Mouse (Mus musculus): ENCODE measurements around the gene Alox5ap.
A peak's percentile ranks its signal among the peaks of the same experiment; 100 is the strongest.

The Alox5ap gene

DNA sequence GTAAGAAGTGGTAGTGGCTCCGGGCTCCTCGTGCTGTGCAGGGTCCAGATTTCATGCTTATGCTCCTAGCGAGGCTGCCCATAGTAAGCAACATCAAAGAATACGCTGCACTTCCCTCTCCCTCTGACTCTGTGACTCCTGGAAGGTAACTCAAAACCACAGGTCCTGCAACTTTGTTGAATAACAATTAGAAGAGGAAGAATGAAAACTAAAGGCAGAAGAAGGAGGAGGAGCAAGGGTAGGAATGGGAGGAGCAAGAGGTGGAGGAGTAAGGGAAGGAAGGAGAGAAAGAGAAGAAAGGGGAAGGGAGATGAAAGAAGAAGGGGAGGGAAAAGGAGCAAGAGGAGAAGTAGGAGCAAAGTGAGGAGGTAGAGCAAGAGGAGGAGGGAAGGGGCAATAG is at the start of gene Alox5ap:
Gene Alox5ap, plus strand, starts transcription at position 363 of the 400 bp plus-strand sequence.
- no peak for DNase-seq (ENCODE audit: low read depth, low spot score)

DNA sequence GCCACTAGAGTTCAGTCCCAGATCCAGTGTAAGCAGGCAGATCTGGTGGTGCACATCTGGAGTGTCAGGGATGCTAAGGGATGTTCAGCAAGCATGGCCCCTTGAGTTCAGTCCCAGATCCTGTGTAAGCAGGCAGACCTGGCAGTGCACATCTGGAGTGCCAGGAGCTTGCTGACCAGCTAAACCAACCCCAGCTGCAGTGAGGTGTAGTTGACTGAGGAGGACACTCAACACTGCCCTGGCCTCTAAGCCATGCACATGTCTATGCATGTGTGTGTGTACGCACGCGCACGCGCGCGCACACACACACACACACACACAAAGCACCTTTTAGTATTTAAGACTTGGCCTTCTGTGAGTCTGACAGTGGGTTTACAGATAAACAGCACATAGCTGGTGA is 49.0 kb upstream of the Alox5ap start:
- no peak for DNase-seq (ENCODE audit: low read depth, low spot score)

DNA sequence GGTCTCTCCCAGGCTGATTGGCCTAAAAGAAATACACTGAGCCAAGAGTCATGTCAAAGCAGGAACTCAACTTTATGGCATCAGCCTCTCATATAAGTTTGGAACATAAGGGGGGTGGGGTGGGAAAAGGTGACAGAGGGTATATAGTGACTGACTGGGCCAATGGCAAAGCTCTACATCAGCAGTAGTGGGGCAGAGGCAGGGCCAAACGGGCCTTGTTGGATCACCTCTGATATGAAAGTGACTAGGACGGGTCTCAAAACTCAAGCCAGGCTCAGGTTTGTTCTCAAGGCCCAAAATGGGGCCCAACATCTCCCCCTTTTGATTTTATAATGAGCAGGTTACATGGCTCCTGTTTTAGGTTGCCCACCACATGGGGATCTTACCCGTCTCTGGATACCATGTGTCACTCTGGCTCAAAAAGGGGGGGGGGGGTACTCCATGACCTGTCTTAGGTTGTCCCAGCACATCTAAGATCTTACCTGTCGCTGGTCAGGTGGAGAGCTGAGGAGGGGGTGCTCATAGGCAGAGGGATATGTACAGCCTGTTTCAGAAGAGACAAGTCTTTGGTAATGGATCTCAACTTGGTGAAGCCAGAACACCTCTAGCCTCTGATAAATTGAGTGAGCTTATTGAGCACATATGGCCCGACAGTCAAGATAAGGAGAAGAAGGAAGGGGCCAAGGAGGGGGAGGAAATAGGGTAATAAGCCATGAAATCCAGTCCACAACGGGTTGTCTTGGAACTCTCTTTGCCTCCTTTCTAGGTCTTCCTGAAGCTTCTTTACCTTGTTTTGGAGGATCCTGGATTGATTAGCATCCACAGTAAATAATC is 46.8 kb upstream of the Alox5ap start:
- DNase-seq (ENCODE audit: low read depth, low spot score): no peak

DNA sequence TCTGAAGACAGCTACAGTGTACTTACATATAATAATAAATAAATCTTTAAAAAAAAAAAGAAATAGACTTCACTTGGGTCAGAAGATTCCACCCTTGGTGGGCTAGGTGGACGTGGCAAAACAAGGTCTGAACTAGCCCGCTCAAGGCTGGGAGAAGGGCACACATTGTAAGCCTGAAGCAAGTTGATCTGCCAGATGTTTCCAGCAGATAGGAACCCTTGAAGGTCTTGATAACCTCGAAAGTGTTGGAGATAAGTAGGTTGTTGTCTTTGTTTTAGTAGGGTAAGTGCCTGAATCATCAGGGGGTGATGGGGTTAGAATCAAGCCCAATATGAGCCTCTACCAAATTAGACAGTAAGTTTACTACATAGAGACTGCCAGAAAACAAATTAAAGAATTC is 45.1 kb upstream of the Alox5ap start:
- DNase-seq (ENCODE audit: low read depth, low spot score): no peak

DNA sequence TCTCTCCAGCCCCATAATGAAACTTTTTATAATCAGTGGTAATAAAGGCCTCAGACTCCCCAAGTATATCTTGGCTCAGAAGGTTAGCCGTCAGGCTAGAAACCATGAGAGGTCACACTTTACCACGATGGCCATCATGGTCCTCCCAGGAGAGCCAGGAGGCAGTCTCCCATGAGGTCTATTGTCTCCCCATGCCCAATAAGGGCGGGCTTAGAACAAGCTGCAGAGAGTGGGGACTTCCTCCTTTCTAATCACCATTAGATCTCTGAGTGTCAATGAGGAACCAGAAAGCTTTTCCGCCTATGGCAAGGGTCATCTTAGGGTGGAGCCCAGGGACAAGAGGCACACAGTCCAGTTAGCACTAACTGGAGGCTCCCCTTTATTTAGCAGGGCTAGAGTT is 43.2 kb upstream of the Alox5ap start:
- DNase-seq (ENCODE audit: low read depth, low spot score): no peak

DNA sequence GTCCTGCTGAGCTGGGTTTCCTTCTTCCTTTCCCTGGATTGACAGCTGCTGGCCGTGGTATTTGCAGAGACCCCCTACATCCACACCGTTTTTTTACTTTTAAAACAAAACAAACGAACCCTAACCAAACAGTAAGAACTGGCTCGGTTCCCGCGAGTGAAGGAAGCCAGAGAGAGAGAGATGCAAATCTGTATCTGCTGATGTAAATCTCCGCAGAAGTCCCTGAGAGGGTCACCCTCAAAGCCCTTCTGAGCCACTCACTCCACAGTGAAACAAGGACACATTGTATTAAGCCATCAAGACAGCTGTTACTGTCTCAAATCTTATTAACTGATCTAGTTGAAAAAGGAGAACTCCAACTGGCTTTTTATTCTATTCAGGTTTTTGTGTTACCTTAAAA is 39.9 kb upstream of the Alox5ap start:
- DNase-seq (ENCODE audit: low read depth, low spot score): no peak

DNA sequence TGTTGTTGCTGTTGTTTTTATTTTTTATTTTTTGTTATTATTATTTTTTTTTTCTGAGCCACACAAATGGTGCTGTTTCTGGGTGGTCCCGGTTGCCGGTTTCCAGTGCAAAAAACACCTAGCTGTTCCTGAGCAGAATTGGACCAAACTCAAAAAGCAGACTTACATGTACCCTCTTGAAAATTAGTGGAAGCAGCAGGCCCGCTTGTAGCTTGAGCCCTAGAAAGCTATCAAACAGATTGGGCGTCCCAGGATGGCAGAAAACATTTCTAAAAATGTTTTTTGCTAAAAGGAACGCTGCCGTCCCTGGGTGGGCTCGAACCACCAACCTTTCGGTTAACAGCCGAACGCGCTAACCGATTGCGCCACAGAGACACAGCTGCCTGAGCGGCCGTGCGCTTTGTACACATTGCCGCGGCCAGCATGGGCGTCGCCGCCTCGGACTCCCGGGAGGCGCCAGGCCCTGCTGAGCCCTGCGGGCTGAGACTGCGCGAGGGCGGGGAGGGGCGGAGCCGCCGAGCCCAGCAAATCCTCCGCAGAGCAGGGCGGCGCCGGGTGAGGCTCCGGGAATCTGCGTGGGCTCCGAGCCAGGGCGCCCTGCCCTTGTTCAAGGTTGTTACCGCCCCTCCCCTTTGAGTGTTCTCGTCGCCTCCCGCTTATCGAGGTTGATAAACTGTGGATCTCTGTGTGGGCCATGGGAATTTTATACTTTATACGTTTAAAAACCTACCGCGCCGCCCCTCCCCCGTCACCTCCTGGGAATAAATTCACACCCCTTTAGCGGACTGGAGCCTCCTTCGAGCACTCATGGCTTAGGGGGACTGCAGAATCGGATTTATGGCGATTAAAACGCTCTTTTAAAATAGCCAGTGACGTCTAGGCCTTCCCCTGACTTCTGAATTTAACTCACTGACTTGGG is 35.6 kb upstream of the Alox5ap start:
- peak; percentile 98 for DNase-seq (ENCODE audit: low read depth, low spot score)

DNA sequence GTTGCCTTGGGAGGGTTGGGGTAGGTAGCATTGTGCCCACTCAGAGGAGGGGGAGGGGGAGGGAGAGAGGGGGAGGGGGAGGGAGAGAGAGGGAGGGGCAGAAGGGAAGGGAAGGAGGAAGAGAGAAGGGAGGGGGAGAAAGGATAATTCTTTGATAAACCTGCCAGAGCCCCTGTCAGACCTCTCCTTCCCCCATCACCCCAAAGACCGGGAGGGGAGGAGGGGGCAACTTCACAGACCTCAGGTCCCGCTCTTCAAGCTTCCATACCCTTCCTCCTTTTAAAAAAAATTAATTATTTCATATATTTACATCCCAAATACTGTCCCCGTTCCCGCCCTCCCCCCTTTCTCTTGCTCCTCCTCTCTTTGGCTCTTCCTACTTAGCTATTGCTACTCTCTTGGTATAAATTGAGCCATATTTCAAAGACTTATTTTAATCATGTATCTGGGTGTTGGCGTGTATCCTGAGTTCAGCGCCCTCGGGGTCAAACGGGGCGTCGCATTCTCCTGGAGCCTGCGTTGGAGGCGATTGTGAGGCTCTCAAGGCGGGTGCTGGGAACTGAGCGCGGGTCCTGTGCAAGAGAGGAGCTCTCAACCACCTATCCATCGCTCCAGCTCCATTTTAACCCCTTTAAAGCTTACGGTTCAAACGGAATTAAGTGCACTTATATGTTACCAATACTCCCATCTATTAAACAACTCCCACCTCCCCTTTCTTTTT is 34.8 kb upstream of the Alox5ap start:
- DNase-seq (ENCODE audit: low read depth, low spot score): peak; percentile 36

DNA sequence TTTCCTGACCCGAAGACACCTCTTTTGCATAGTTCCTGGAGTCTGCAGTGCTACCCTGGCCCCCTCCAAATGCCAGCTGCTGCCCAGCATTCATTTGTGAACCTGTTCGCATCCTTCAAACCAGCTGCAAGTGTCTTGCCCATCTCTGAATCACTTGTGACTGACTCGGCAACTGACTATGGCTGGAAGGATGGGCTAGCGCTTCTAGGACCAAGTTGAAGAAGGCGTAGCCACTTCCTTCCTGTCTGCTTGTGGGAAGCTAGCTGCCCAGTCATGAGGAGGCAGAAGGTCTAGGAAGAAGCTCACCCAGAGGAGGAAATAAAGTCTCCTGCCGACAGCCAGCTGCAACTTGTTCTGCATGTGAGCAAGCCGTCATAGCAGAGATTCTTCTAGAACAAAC is 29.6 kb upstream of the Alox5ap start:
- DNase-seq (ENCODE audit: low read depth, low spot score): no peak

DNA sequence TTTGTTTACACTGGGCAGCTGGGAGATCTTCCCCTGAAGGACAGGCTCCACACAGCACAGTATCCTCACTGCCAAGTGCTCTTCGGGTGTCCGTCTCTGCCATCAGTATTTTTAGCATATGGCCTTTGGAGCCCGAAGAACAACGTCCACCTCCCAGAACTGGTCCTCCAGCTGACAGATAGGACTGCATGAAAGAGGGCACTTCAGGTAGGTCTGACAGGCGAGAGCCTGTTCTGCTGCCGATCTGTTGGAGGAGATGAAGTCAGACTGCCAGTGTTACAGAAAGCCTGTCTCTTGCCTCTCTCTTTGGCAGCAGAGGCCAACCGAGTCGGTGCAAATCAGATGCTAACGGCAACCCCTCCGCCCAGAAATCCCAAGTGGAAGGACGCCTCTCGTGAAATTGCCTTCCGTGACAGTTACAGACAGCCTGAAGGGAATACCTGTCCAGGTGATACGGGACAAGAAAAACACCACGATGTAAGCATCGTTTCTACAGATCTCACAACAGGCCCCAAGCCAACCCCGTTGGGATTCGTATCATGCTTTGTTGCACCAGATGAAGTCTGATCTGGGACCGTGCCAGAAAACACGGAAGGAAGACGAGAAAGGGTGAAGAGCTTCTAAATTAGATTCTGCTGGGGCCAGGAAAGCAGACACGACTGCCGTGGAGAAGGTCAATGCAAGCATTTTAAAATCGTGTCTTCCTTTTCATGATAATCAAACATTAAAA is 27.2 kb upstream of the Alox5ap start:
- DNase-seq (ENCODE audit: low read depth, low spot score): no peak

DNA sequence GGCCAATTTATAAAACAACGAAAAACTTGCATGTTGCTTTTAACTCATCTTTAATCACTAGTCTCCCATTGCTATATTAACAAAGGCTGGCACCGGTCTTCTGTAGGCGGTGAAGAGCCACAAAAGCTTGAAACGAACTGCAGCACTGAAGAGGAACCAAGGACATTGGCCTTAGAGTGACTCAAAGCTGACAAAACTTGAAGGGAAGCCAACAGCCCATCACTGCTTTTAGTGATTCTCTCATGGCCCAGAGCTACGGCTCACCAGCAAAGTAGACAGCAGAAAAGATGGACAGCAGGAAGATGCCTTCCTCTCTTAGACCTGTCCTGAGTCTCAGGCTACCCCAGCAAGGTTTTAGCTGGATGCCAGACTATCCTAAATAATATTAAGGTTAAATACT is 22.1 kb upstream of the Alox5ap start:
- DNase-seq (ENCODE audit: low read depth, low spot score): peak; percentile 55

DNA sequence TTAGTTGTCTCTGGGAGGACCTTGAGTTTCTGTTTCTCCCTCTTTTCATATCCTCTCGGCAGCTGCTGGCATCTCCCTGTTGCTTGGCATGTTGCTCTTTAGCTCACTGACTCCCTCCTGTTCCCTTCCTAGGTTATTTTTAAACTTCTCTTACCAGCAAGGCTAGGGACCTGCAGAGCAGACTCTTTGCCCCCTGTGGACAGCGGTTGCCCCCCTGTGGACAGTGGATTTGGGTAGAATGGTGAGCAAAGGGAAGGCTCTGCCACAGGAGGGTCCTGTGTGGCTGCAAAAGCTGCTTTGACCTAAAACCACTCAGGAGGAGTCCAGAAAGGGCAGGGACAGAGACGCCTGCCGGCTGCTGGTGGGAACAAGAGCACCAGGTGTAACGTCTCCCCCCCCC is 21.5 kb upstream of the Alox5ap start:
- no peak for DNase-seq (ENCODE audit: low read depth, low spot score)

DNA sequence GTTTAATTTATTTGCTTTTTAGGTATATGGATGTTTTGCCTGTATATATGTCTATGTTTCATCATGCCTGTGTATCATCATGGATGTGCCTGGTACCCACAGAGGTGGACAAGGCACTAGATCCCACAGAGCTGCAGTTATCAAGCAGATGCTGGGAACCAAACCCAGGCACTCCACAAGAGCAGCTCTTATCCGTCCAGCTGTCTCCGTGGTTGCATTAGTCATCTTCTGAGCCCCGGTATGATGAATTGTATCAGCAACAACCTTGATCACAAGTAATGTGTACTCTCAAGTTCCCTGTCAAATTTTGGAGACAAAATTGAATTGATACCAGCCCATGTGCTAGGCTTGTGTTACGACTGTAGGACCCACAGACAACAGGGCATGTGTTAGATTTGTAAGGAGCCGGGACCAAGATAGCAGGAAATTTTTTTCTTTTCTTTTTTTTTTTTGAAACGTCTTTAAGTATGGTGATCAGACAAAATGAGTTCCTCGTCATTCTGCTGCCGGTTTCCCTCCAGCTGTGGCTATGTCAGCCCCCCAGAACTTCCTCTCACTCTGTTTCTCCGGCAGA is 19.1 kb upstream of the Alox5ap start:
- peak; percentile 85 for DNase-seq (ENCODE audit: low read depth, low spot score)

DNA sequence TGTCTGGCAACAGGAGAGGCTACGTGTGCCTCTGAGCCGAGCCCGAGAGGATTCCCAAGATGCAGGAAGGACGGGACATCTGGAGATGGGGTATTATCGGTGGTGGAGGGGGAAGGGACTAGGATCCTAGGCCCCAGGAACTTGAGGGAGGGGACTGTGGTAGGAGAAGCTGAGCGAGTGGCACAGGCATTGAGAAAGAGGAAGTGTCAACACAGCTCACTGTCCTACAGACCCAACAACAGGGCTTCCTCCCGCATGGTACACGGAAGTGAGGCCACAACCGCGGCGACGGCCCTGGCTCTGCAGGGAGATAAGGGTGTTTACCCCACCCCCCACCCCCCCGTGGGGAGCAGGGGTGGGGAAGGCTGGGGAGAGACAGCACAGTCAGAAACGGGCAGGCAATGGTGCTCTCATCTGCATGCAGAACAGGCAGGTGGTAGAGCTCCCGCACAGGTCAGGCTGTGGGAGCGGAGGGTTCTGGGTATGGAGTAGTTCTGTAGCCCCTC is 18.5 kb upstream of the Alox5ap start:
- no peak for DNase-seq (ENCODE audit: low read depth, low spot score)

DNA sequence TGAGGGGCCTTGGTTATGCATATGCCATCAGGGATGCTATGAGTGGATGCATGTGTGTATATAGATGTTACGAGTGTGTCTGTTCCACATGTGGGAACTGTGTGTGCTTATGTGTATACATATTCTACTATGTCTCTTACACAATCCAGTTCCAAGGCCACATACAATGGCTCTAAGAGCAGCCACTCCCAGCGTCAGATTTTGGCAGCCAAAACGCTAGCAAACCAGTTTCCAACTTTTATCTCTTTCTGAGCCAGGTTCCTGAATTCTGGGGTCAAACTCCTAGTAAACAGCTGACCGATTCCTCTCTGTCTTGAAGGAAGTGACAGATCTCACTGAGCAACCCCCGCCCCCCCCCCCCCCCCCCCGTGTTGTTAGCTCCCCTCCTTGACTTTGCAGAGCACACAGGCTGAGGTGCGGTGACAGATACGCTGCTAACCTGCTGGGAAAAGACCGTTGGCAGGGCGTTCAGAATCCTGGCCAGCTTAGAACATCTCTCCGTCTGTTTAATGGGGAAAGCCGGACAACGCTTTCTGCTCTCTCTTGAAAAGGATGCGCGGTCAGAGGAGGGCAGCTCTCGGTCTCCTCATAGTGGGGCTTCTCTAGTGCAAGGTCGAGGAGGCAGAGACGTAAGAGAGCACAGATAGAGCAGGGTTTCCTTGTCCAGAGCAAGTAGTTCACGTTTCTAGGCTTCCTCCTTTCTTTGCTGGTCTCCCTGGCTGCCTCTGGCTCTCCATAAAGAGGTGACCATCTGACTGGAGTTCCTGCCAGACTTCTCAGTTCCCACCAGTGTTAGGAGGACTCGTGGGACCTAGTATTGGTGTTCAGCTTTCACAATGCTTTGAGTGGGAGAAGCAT is 17.3 kb upstream of the Alox5ap start:
- DNase-seq (ENCODE audit: low read depth, low spot score): no peak

DNA sequence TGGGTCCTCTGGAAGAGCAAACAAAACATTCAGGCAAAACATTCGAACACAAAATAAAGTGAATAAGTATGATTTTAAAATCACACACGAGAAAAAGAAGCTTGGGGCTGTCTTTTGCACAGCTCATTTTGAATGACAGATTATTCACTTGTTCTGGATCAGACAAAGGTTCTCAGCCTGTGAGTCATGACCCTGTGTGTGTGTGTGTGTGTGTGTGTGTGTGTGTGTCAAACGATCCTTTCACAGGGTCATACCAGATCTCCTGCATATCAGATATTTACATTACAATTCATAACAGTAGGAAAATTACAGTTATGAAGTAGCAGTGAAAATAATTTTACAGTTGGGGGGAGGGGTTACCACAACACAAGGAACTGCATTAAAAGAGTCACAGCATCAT is 12.3 kb upstream of the Alox5ap start:
- DNase-seq (ENCODE audit: low read depth, low spot score): peak; percentile 58

DNA sequence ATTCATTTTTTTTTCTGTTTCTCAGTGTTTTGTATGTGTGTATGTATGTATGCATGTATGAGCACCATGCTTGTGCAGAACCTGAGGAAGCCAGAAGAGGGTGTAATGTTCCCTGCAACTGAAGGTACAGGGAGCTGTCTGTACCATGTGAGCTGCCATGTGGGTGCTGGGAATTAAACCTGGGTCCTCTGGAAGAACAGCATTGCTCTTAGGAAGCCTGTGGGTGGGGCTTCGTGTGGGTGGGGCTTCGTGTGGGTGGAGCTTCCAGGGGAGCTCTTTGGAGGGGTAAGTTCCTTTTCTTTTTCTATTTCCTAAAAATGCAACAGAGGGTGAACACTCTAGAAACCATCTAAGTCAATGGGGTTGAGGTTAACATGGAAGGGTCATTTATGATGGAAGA is 11.1 kb upstream of the Alox5ap start:
- no peak for DNase-seq (ENCODE audit: low read depth, low spot score)

DNA sequence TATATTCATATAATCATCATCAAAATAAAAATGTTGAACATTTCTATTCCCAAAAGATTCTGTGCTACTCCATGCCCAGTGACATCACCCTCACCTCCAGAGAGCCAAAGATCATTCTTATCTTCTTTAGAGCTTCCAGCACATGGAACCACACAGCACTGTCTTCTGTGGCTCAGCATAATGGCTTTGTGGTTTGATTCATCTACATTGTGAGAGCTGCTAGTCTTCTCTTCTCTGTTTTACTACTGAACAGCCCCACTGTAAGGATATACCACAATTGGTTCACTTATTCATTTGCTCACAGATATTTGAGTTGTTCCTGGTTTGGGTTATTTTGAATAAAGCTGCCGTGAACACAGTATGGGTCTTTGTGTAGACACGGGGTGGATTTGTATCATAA is 9.0 kb upstream of the Alox5ap start:
- DNase-seq (ENCODE audit: low read depth, low spot score): no peak

DNA sequence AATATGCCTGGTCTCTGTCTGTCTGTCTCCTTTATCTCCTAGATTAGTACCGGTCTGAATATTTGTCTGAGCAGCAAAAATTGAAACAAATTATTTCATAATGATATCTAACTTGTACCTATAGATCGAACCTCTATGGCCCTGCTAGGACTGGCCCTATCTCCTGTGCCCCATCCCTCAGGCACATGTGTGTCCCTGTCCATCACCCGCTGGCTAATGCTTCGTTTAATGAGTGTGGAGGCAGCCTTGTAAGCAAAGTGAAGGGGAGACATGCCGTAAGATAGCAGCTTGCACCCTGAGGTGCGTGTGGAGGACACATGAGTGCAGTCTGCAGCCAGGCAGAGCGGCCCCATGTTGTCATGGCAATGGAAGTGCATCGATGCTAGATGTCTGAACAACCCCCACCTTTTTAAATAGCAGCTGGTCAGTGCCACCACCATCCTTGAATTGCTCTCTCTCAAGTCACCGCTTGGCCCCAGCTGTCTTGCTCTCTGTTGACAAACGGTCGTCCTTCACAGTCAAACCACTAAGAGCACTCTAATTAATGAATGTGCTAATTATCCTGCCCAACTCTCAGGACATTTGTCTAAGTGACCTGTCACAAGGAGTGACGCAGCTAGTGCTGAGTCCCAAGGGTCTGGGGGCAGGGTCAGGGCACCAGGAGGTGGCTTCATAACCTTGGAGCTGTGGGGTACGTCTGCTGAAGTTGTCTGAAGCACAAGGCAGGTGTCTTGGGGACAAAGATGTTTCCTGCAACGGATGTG is 6.9 kb upstream of the Alox5ap start:
- no peak for DNase-seq (ENCODE audit: low read depth, low spot score)

Data from 3T3-L1 (cell line).